Mouse (Mus musculus) midbrain, embryonic 16.5 days (tissue): Measurements from ENCODE around the gene Vmn1r142. TPM values are rescaled to one million over a fixed set of nuclear protein-coding genes. Genes with fewer than 3 reads are reported as not detected.
"Not testable (repeated sequence)": the region's sequence is repeated elsewhere in the genome, so short reads cannot be mapped to it uniquely, and the experiment has no call there.

Experiments
- ATAC-seq: fragments of 200-750 bp; cut with Nextera tagmentation; 2 replicates; pipeline ENCODE4 v1.8.0; 2017; ENCODE audit warnings: moderate TSS enrichment
- H3K27ac ChIP-seq: fragments of 300-500 bp; sonication (generic); 2 replicates; pipeline ENCODE4 v1.5.1; 2014; ENCODE audit warnings: mild to moderate bottlenecking, low read length, mixed read lengths
- H3K27me3 ChIP-seq: fragments of 300-500 bp; sonication (generic); 2 replicates; pipeline ENCODE4 v1.6.1; 2014; ENCODE audit warnings: low read depth, low read length, mixed read lengths; ENCODE audit not compliant: control insufficient read depth, insufficient read depth
- H3K36me3 ChIP-seq: fragments of 300-500 bp; sonication (generic); 2 replicates; pipeline ENCODE4 v1.6.1; 2014; ENCODE audit warnings: mild to moderate bottlenecking, low read length, moderate library complexity, mixed read lengths; ENCODE audit not compliant: control insufficient read depth, insufficient read depth
- H3K4me1 ChIP-seq: fragments of 300-500 bp; sonication (generic); 2 replicates; pipeline ENCODE4 v1.6.1; 2014; ENCODE audit warnings: mild to moderate bottlenecking, low read length, mixed read lengths; ENCODE audit not compliant: control insufficient read depth, insufficient read depth
- H3K4me2 ChIP-seq: fragments of 300-500 bp; sonication (generic); 2 replicates; pipeline ENCODE4 v1.6.1; 2014; ENCODE audit warnings: mild to moderate bottlenecking, low read length, mixed read lengths
- H3K4me3 ChIP-seq: fragments of 300-500 bp; sonication (generic); 2 replicates; pipeline ENCODE4 v1.5.1; 2014; ENCODE audit warnings: low read depth, mild to moderate bottlenecking, low read length, moderate library complexity, mixed read lengths
- H3K9ac ChIP-seq: fragments of 300-500 bp; sonication (generic); 2 replicates; pipeline ENCODE4 v1.6.1; 2014; ENCODE audit warnings: low read depth, low read length, mixed read lengths
- H3K9me3 ChIP-seq: fragments of 300-500 bp; sonication (generic); replicated peaks from 2 replicates; pipeline ENCODE4 v1.6.1; 2014; ENCODE audit warnings: mild to moderate bottlenecking, low read length, mixed read lengths; ENCODE audit not compliant: control insufficient read depth, poor library complexity, severe bottlenecking
- WGBS: fragments of 180-500 bp; shearing (Covaris S2); extraction: QIAGEN DNeasy Blood & Tissue Kit; methylation state at CpG from one replicate; pipeline ENCODE4 v1.1.7; 2014; 5-methylcytosine and 5-hydroxymethylcytosine counted together
- polyA plus RNA-seq: library from polyadenylated mRNA; unstranded; fragments of >200 nt; fragmentation: Nextera tagmentation; extraction: Ambion mirVana; gene quantifications from 2 replicates; pipeline ENCODE4 v1.2.1, GENCODE M21; 2015

The Vmn1r142 gene
- not detected in 2 replicates for polyA plus RNA-seq

- H3K4me3 ChIP-seq, H3K36me3 ChIP-seq, H3K27ac ChIP-seq, H3K4me1 ChIP-seq, H3K9me3 ChIP-seq, ATAC-seq, H3K4me2 ChIP-seq, H3K27me3 ChIP-seq, H3K9ac ChIP-seq: not testable (repeated sequence)
- WGBS: no CpG with 5 or more reads among the region's 3 CpGs
These were observed at the start of gene Vmn1r142 for GRCm38 (mm10) chr7:22163935-22164334. Gene Vmn1r142, minus strand, starts transcription at chr7:22164035.

GRCm38 (mm10) chr7:22201164-22201563 is 37.3 kb upstream of the Vmn1r142 start, which contains the start of gene Gm8653:
Gene Gm8653, minus strand, starts transcription at chr7:22201264.
- not testable (repeated sequence) for ATAC-seq

GRCm38 (mm10) chr7:22189077-22189476 is 25.2 kb upstream of the Vmn1r142 start, which contains the start of gene Vmn1r143:
Gene Vmn1r143, plus strand, starts transcription at chr7:22189377.
- H3K9ac ChIP-seq, H3K4me2 ChIP-seq, H3K36me3 ChIP-seq, H3K27me3 ChIP-seq, ATAC-seq, H3K4me3 ChIP-seq, H3K9me3 ChIP-seq, H3K4me1 ChIP-seq, H3K27ac ChIP-seq: not testable (repeated sequence)
- no CpG with 5 or more reads among the region's 3 CpGs for WGBS

More at GRCm38 (mm10) chr7:22201164-22201563, 37.3 kb upstream of the Vmn1r142 start, which contains the start of gene Gm8653:
- not testable (repeated sequence) for H3K4me2 ChIP-seq, H3K4me1 ChIP-seq, H3K9me3 ChIP-seq, H3K9ac ChIP-seq, H3K27me3 ChIP-seq, H3K36me3 ChIP-seq, H3K27ac ChIP-seq, H3K4me3 ChIP-seq
- no CpG with 5 or more reads among the region's 2 CpGs for WGBS

- H3K36me3 ChIP-seq, ATAC-seq, H3K4me3 ChIP-seq, H3K9ac ChIP-seq, H3K27ac ChIP-seq, H3K4me1 ChIP-seq, H3K4me2 ChIP-seq, H3K27me3 ChIP-seq, H3K9me3 ChIP-seq: not testable (repeated sequence)
- WGBS: no CpG with 5 or more reads among the region's 5 CpGs
These were observed 29.2 kb downstream of the Vmn1r142 start, which contains the start of gene Gm10666 for GRCm38 (mm10) chr7:22134641-22135040. Gene Gm10666, minus strand, starts transcription at chr7:22134741.

GRCm38 (mm10) chr7:22118145-22118544 is 45.7 kb downstream of the Vmn1r142 start, which contains the start of gene Gm16451:
Gene Gm16451, minus strand, starts transcription at chr7:22118245.
- not testable (repeated sequence) for H3K4me3 ChIP-seq, H3K9ac ChIP-seq, H3K4me2 ChIP-seq, ATAC-seq, H3K9me3 ChIP-seq, H3K27me3 ChIP-seq, H3K27ac ChIP-seq, H3K4me1 ChIP-seq, H3K36me3 ChIP-seq
- WGBS: no CpG with 5 or more reads among the region's 2 CpGs

Other genes starting within 250 kb of the Vmn1r142 start
- gene Gm5891, start 242.7 kb downstream of the Vmn1r142 start, polyA plus RNA-seq: not detected in 2 replicates
- not detected in 2 replicates for gene Vmn1r137, start 169.4 kb downstream of the Vmn1r142 start, polyA plus RNA-seq
- not detected in 2 replicates for gene Vmn1r138, start 135.1 kb downstream of the Vmn1r142 start, polyA plus RNA-seq
- gene Gm6176, start 107.7 kb downstream of the Vmn1r142 start, polyA plus RNA-seq: not detected in 2 replicates
- gene Vmn1r139, start 95.0 kb downstream of the Vmn1r142 start, polyA plus RNA-seq: not detected in 2 replicates
- gene Gm16451, start 45.8 kb downstream of the Vmn1r142 start, polyA plus RNA-seq: not detected in 2 replicates
- not detected in 2 replicates for gene Gm10666, start 29.3 kb downstream of the Vmn1r142 start, polyA plus RNA-seq
- gene Vmn1r143, start 25.3 kb upstream of the Vmn1r142 start, polyA plus RNA-seq: not detected in 2 replicates
- not detected in 2 replicates for gene Gm8653, start 37.2 kb upstream of the Vmn1r142 start, polyA plus RNA-seq
- not detected in 2 replicates for gene Gm8453, start 65.4 kb upstream of the Vmn1r142 start, polyA plus RNA-seq
- gene Gm4187, start 165.7 kb upstream of the Vmn1r142 start, polyA plus RNA-seq: not detected in 2 replicates
- not detected in 2 replicates for gene Gm8660, start 207.0 kb upstream of the Vmn1r142 start, polyA plus RNA-seq
- gene Vmn1r148, start 249.5 kb upstream of the Vmn1r142 start, polyA plus RNA-seq: not detected in 2 replicates